Mouse (Mus musculus) right cerebral cortex, postnatal 36 days (tissue): Measurements from ENCODE around the gene Rabggta.

Source experiments
- DNase-seq, 2 experiments: peaks; one replicate each; pipeline ENCODE4 v3.0.0; 2022; ENCODE audit warnings: low spot score in 2 of 2, mixed read lengths in 1 of 2

Gene Rabggta

DNA sequence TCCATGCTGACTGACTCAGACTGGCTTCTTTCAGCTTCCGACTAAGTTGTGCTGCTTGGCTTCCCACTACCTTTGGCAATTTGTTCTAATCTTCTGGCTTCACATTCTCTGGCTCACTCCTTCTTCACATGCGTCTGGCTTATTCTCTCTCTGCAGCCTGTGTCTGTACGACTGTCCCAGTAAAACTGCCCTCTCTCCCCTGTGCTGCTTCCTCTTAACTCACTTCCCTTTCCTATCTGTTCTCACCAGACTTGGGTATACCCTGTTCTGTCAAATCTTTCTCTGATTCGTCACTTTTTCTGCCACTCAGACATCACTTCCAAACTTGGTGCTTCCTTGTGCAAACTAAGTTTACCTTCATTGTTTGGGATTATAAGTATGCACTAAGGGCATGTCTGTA, 24.8 kb downstream of the Rabggta start:
- DNase-seq: no peak

DNA sequence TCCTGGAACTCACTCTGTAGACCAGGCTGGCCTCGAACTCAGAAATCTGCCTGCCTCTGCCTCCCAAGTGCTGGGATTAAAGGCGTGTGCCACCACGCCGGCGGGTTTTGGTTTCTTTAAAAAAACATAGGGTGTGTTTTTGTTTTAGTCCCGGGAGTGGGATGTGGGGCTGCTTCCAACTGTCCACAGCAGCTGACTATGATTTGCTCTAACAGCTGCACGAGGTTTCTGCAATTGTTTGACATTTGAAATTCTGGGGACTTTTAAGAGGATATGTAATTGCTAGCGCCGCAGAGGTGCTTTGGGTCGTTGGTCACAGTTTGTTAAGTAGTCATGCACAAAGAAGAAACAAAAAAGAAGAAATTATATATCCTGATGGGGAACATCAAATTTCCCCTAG, 32.6 kb downstream of the Rabggta start:
- DNase-seq: no peak

DNA sequence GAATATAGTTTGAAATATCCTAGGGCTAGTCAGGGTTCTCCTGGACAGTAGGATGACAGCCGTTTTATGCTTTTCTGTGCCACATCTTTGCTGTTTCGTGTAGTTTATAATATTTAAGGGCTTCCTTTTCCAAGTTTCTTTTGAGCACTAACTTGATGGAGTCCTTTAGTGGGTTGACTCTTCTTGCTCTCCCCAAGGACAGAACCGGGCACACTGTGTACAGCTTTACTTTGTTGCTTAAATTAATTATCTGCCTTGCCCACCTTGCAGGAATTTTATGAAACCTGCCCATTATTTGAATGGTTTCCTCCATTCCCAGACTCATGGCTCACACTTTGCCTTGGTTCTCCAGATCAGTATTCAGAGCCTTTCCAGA, 40.0 kb downstream of the Rabggta start:
- DNase-seq: no peak

GRCm38 (mm10) chr14:55681160-55682117, 40.6 kb downstream of the Rabggta start, which contains the start of gene Tinf2:
Gene Tinf2, minus strand, starts transcription at chr14:55681820.
- peak; percentile 94 to 97 for DNase-seq

DNA sequence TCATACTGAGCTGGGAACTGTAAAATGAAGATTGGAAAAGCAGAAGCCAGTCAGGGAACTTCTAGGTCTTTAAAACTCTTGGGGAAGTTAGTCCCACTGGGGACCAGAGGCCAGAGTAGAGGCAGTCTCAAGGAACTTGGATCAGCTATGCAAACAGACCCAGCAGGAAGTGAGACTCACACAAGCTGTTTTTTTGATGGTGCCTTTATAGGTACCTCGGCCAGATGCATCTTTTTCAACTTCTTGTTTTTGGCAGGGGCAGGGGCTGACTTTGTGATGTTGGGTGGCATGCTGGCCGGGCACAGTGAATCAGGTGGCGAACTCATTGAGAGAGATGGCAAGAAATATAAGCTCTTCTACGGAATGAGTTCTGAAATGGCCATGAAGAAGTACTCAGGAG, 44.4 kb downstream of the Rabggta start:
- DNase-seq: no peak

DNA sequence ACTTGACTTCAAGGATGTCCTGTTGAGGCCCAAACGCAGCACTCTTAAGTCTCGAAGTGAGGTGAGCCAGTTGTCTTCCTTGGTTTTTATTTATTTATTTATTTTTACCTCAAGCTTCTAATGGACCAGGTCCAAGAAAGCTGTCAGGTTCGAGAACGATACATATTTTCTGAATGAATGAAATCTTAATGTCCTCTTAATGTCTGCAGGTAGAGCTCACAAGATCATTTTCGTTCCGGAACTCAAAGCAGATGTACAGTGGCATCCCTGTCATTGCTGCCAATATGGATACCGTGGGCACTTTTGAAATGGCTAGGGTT, 49.4 kb downstream of the Rabggta start:
- no peak for DNase-seq

- peak; percentile 95 to 98 for DNase-seq
These were observed 50.0 kb downstream of the Rabggta start, which contains the start of the genes Gmpr2 and Nedd8 for GRCm38 (mm10) chr14:55671833-55672740. Gene Gmpr2, plus strand, starts transcription at chr14:55671941. Gene Nedd8, minus strand, starts transcription at chr14:55672124.

GRCm38 (mm10) chr14:55671486-55671832, 50.6 kb downstream of the Rabggta start:
- peak in 1 of 2 experiments; percentile 64 for DNase-seq
